In the genomic region with DNA sequence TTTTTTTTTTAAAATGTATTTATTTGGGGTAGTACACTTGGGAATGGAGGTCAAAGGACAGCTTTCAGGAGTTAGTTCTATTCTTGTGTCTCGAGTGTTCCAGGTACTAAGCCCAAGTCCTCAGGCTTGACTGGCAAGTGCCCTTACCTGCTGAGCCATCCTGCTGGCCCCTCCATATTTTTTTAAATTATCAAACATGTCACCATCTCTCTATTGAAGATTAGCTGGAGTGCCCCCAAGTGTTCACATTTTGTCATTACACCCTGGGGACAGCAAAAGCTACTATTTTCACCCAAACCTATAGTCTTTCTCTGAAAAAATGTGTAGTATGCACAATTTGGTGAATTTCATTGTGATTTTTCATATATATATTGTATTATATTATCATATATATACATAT, we compare ENCODE assay signal across 10 mouse cellular contexts. TPM values are rescaled to one million over a fixed set of nuclear protein-coding genes. Genes with fewer than 3 reads are reported as not detected.
DNase-seq lines count a peak whose midpoint lies in the region; ATAC-seq and TF ChIP-seq lines count a peak whose summit lies in the region.
"Had no signal": no experiment of that assay in that cellular context is flagged by ENCODE, and none has a peak within 500 bp of the region (broad histone marks: within the 10 kb centered on the region; RNA-seq: fewer than 3 reads in every experiment).

No protein-coding gene starts in this region.

- H3K27me3 ChIP-seq in forebrain, postnatal 0 days (ENCODE audit: insufficient read depth, low read length): no peaks in the 10 kb centered on the region
- no peaks in the 10 kb centered on the region for H3K27me3 ChIP-seq in forebrain, embryonic 11.5 days (ENCODE audit: control insufficient read depth, insufficient read depth, low read length)
- H3K27me3 ChIP-seq in lung, embryonic 14.5 days (ENCODE audit: insufficient read depth, low read length): no peaks in the 10 kb centered on the region
- H3K27me3 ChIP-seq: lung, embryonic 15.5 days had no signal

- no peaks in the 10 kb centered on the region for H3K9me3 ChIP-seq in forebrain, postnatal 0 days (ENCODE audit: low read length)
- H3K9me3 ChIP-seq in forebrain, embryonic 11.5 days (ENCODE audit: control insufficient read depth, low read length): no peaks in the 10 kb centered on the region
- H3K9me3 ChIP-seq in lung, embryonic 14.5 days (ENCODE audit: low read depth, low read length): no peaks in the 10 kb centered on the region
- H3K9me3 ChIP-seq: lung, embryonic 15.5 days had no signal

- H3K36me3 ChIP-seq in forebrain, postnatal 0 days (ENCODE audit: insufficient read depth): no peaks in the 10 kb centered on the region
- H3K36me3 ChIP-seq in forebrain, embryonic 11.5 days (ENCODE audit: control insufficient read depth, insufficient read depth, low read length): no peaks in the 10 kb centered on the region
- no peaks in the 10 kb centered on the region for H3K36me3 ChIP-seq in lung, embryonic 14.5 days (ENCODE audit: insufficient read depth)
- H3K36me3 ChIP-seq: lung, embryonic 15.5 days had no signal

- no peak overlapping the region for H3K27ac ChIP-seq in forebrain, postnatal 0 days (ENCODE audit: low read depth, low read length)
- no peak overlapping the region for H3K27ac ChIP-seq in forebrain, embryonic 11.5 days (ENCODE audit: low read depth, low read length)
- H3K27ac ChIP-seq in lung, embryonic 14.5 days (ENCODE audit: low read depth): no peak overlapping the region
- H3K27ac ChIP-seq: lung, embryonic 15.5 days had no signal

- H3K4me2 ChIP-seq in forebrain, postnatal 0 days (ENCODE audit: low read depth): no peak overlapping the region
- H3K4me2 ChIP-seq in forebrain, embryonic 11.5 days (ENCODE audit: low read depth, low read length, severe bottlenecking): no peak overlapping the region
- no peak overlapping the region for H3K4me2 ChIP-seq in lung, embryonic 14.5 days
- H3K4me2 ChIP-seq: lung, embryonic 15.5 days had no signal

- DNase-seq in forebrain, postnatal 0 days: peak; percentile 31
- no peak for DNase-seq in forebrain, embryonic 11.5 days (ENCODE audit: low spot score)
- DNase-seq in lung, embryonic 14.5 days: peak; percentile 59
- DNase-seq in lung, adult 2 months: no peak
- peak; percentile 49 for DNase-seq in R1 (ENCODE audit: low read depth, low spot score)
- DNase-seq in retina, postnatal 1 day: peak; percentile 32
- DNase-seq in gastrocnemius, postnatal 4 days (ENCODE audit: low spot score in 2 of 2): no peak
- no peak for DNase-seq in urinary bladder, adult 18-20 months (ENCODE audit: low spot score in 2 of 2)
- DNase-seq: right cerebral cortex, postnatal 25 days had no signal

- no peak for ATAC-seq in forebrain, postnatal 0 days
- ATAC-seq in forebrain, embryonic 11.5 days (replicated peaks; ENCODE audit: low FRiP score): no peak
- no peak for ATAC-seq in lung, embryonic 14.5 days (ENCODE audit: insufficient read depth)

- H3K9ac ChIP-seq in forebrain, postnatal 0 days: no peak overlapping the region
- no peak overlapping the region for H3K9ac ChIP-seq in forebrain, embryonic 11.5 days (ENCODE audit: low read length)
- no peak overlapping the region for H3K9ac ChIP-seq in lung, embryonic 14.5 days
- H3K9ac ChIP-seq: lung, embryonic 15.5 days had no signal

- WGBS in forebrain, postnatal 0 days: 93% methylated on average over 1 of the region's 1 CpGs
- WGBS in forebrain, embryonic 11.5 days: 77% methylated on average over 1 of the region's 1 CpGs
- 72% methylated on average over 1 of the region's 1 CpGs for WGBS in lung, embryonic 14.5 days
- 85% methylated on average over 1 of the region's 1 CpGs for WGBS in lung, adult 2 months

- peak; percentile 47 for TF ChIP-seq CTCF in forebrain, postnatal 0 days (IDR thresholded peaks at IDR 0.05; ENCODE audit: low read depth)
- 0 out of 2 replicates have a peak, but pooled peaks have one; percentile 41 for TF ChIP-seq CTCF in lung, embryonic 14.5 days (IDR thresholded peaks at IDR 0.05; ENCODE audit: low read depth)
- TF ChIP-seq CTCF in lung, adult 2 months (IDR thresholded peaks at IDR 0.05; ENCODE audit: insufficient read depth, low read length): no peak

- TF ChIP-seq POLR2A in lung, adult 2 months (IDR thresholded peaks at IDR 0.05; ENCODE audit: borderline replicate concordance, extremely low read depth, low read depth, low read length): no peak

- H3K4me3 ChIP-seq in forebrain, postnatal 0 days (ENCODE audit: low read depth, low read length): no peak overlapping the region
- no peak overlapping the region for H3K4me3 ChIP-seq in forebrain, embryonic 11.5 days (ENCODE audit: low read depth, low read length)
- no peak overlapping the region for H3K4me3 ChIP-seq in lung, embryonic 14.5 days (ENCODE audit: low read depth, low read length)
- H3K4me3 ChIP-seq in lung, adult 2 months (replicated peaks; ENCODE audit: extremely low read depth, low read depth, low read length): no peak overlapping the region
- H3K4me3 ChIP-seq: lung, embryonic 15.5 days had no signal

- no peaks in the 10 kb centered on the region for H3K4me1 ChIP-seq in forebrain, postnatal 0 days (ENCODE audit: insufficient read depth)
- no peaks in the 10 kb centered on the region for H3K4me1 ChIP-seq in forebrain, embryonic 11.5 days (replicated peaks; ENCODE audit: control insufficient read depth, insufficient read depth, low read length)
- H3K4me1 ChIP-seq in lung, embryonic 14.5 days (ENCODE audit: insufficient read depth): peaks cover 7% of the 10 kb centered on the region; the same call in 1 of the 2 replicates
- peaks cover 17% of the 10 kb centered on the region for H3K4me1 ChIP-seq in lung, adult 2 months (ENCODE audit: control insufficient read depth, insufficient read depth, low read length)

RNA-seq across cellular contexts. Expression of a gene that starts 10.0 kb away (rescaled TPM):
- 80.6 and 89.2 TPM in 2 replicates for total RNA-seq in forebrain, postnatal 0 days (2014; rRNA removed)
- polyA plus RNA-seq in forebrain, postnatal 0 days (2015; fragmentation: Nextera tagmentation; extraction: Ambion mirVana): 23.5 and 32.1 TPM in 2 replicates
- 43.5 and 45.4 TPM in 2 replicates for polyA plus RNA-seq in forebrain, embryonic 11.5 days (2014; fragmentation: Nextera tagmentation; extraction: Ambion mirVana)
- 37.3 and 41.1 TPM in 2 replicates for polyA plus RNA-seq in lung, embryonic 14.5 days (2014; fragmentation: Nextera tagmentation; extraction: Ambion mirVana)
- polyA plus RNA-seq in lung, adult 2 months (2012; rRNA removed): 23.4 and 25.8 TPM in 2 replicates
- 10 to 100 TPM; 15.5 to 17.1 TPM for total RNA-seq in gastrocnemius, postnatal 4 days (2021)

RNA-seq across cellular contexts. Expression of a gene that starts 52.8 kb away (rescaled TPM):
- 81.9 and 98.2 TPM in 2 replicates for total RNA-seq in forebrain, postnatal 0 days (2014; rRNA removed)
- 26.4 and 31.7 TPM in 2 replicates for polyA plus RNA-seq in forebrain, postnatal 0 days (2015; fragmentation: Nextera tagmentation; extraction: Ambion mirVana)
- polyA plus RNA-seq in forebrain, embryonic 11.5 days (2014; fragmentation: Nextera tagmentation; extraction: Ambion mirVana): 28.9 and 30.7 TPM in 2 replicates
- 56.2 and 62.5 TPM in 2 replicates for polyA plus RNA-seq in lung, embryonic 14.5 days (2014; fragmentation: Nextera tagmentation; extraction: Ambion mirVana)
- 368 and 417 TPM in 2 replicates for polyA plus RNA-seq in lung, adult 2 months (2012; rRNA removed)
- total RNA-seq in gastrocnemius, postnatal 4 days (2021): 100 to 1,000 TPM; 152 to 163 TPM

Comparison
In these comparisons a context has a peak if more than half of its experiments do, and no peak if none do; other contexts are left out.
1. DNase-seq: peak in forebrain, postnatal 0 days (single experiment), lung, embryonic 14.5 days (single experiment), R1 (single experiment) and retina, postnatal 1 day (single experiment); none in forebrain, embryonic 11.5 days (single experiment), lung, adult 2 months (single experiment), gastrocnemius, postnatal 4 days (0 of 2) and urinary bladder, adult 18-20 months (0 of 2).